Mouse (Mus musculus) hindbrain, embryonic 11.5 days (tissue): Measurements from ENCODE around the gene Ddx10. TPM values are rescaled to one million over a fixed set of nuclear protein-coding genes. Genes with fewer than 3 reads are reported as not detected.

Experiments used
- ATAC-seq: fragments of 200-750 bp; cut with Nextera tagmentation; 2 replicates; pipeline ENCODE4 v1.8.0; 2017; ENCODE audit warnings: mild to moderate bottlenecking, moderate TSS enrichment, moderate library complexity; ENCODE audit not compliant: low FRiP score
- DNase-seq: peaks from one replicate; pipeline ENCODE4 v3.0.0-alpha.2; 2015; ENCODE audit warnings: low spot score
- H3K27ac ChIP-seq: fragments of 300-500 bp; sonication (generic); 2 replicates; pipeline ENCODE4 v1.5.1; 2014; ENCODE audit warnings: mild to moderate bottlenecking, low read depth, low read length
- H3K27me3 ChIP-seq: fragments of 300-500 bp; sonication (generic); 2 replicates; pipeline ENCODE4 v1.6.1; 2014; ENCODE audit warnings: mild to moderate bottlenecking, low read length, moderate library complexity, mixed read lengths; ENCODE audit not compliant: control insufficient read depth, insufficient read depth
- H3K36me3 ChIP-seq: fragments of 300-500 bp; sonication (generic); 2 replicates; pipeline ENCODE4 v1.6.1; 2014; ENCODE audit warnings: mild to moderate bottlenecking, low read length, moderate library complexity, mixed read lengths; ENCODE audit not compliant: control insufficient read depth, insufficient read depth
- H3K4me1 ChIP-seq: fragments of 300-500 bp; sonication (generic); replicated peaks from 2 replicates; pipeline ENCODE4 v1.6.1; 2014; ENCODE audit warnings: low read length, mixed read lengths; ENCODE audit not compliant: control insufficient read depth, insufficient read depth
- H3K4me2 ChIP-seq: fragments of 300-500 bp; sonication (generic); replicated peaks from 2 replicates; pipeline ENCODE4 v1.6.1; 2014; ENCODE audit warnings: mild to moderate bottlenecking, low read depth, low read length
- H3K4me3 ChIP-seq: fragments of 300-500 bp; sonication (generic); 2 replicates; pipeline ENCODE4 v1.5.1; 2014; ENCODE audit warnings: low read depth, low read length
- H3K9ac ChIP-seq: fragments of 300-500 bp; sonication (generic); 2 replicates; pipeline ENCODE4 v1.6.1; 2014; ENCODE audit warnings: low read depth, low read length
- H3K9me3 ChIP-seq: fragments of 300-500 bp; sonication (generic); 2 replicates; pipeline ENCODE4 v1.6.1; 2016; ENCODE audit warnings: low read length; ENCODE audit not compliant: control insufficient read depth
- WGBS: fragments of 180-500 bp; shearing (Covaris S2); extraction: QIAGEN DNeasy Blood & Tissue Kit; methylation state at CpG from one replicate; pipeline ENCODE4 v1.1.7; 2014; 5-methylcytosine and 5-hydroxymethylcytosine counted together
- polyA plus RNA-seq: library from polyadenylated mRNA; unstranded; fragments of >200 nt; fragmentation: Nextera tagmentation; extraction: Ambion mirVana; gene quantifications from 2 replicates; pipeline ENCODE4 v1.2.1, GENCODE M21; 2014

The Ddx10 gene
- polyA plus RNA-seq, 1 experiment from 2014 or later = 33.5 TPM

GRCm38 (mm10) chr9:53132826-53133225 lies 115.0 kb downstream of the Ddx10 start:
- no peak overlapping the region for H3K4me3 ChIP-seq
- no peaks in the 10 kb centered on the region for H3K27me3 ChIP-seq
- no peak overlapping the region for H3K4me2 ChIP-seq
- 83% methylated on average over 1 of the region's 1 CpGs for WGBS
- DNase-seq = no peak
- no peak overlapping the region for H3K27ac ChIP-seq
- ATAC-seq = no peak
- H3K9me3 ChIP-seq = no peaks in the 10 kb centered on the region
- H3K36me3 ChIP-seq = no peaks in the 10 kb centered on the region
- no peaks in the 10 kb centered on the region for H3K4me1 ChIP-seq
- no peak overlapping the region for H3K9ac ChIP-seq

GRCm38 (mm10) chr9:53130460-53130859 lies 117.4 kb downstream of the Ddx10 start:
- WGBS = 94% methylated on average over 2 of the region's 2 CpGs
- H3K9me3 ChIP-seq = no peaks in the 10 kb centered on the region
- no peaks in the 10 kb centered on the region for H3K36me3 ChIP-seq
- no peaks in the 10 kb centered on the region for H3K27me3 ChIP-seq
- no peak overlapping the region for H3K4me2 ChIP-seq
- no peak for DNase-seq
- no peaks in the 10 kb centered on the region for H3K4me1 ChIP-seq
- no peak overlapping the region for H3K4me3 ChIP-seq
- no peak overlapping the region for H3K27ac ChIP-seq
- ATAC-seq = no peak
- H3K9ac ChIP-seq = no peak overlapping the region

GRCm38 (mm10) chr9:53101103-53101502 lies 146.8 kb downstream of the Ddx10 start:
- ATAC-seq = no peak
- no peaks in the 10 kb centered on the region for H3K27me3 ChIP-seq
- H3K4me3 ChIP-seq = no peak overlapping the region
- H3K4me2 ChIP-seq = no peak overlapping the region
- H3K9ac ChIP-seq = no peak overlapping the region
- no peak for DNase-seq
- H3K9me3 ChIP-seq = no peaks in the 10 kb centered on the region
- WGBS = 87% methylated on average over 1 of the region's 1 CpGs
- H3K4me1 ChIP-seq = no peaks in the 10 kb centered on the region
- no peaks in the 10 kb centered on the region for H3K36me3 ChIP-seq
- no peak overlapping the region for H3K27ac ChIP-seq

GRCm38 (mm10) chr9:53095319-53096165 lies 152.3 kb downstream of the Ddx10 start:
- Histone ChIP-seq H3K4me3 (no peak overlapping the region), H3K9ac (no peak overlapping the region), H3K4me2 (no peak overlapping the region), H3K4me1 (no peaks in the 10 kb centered on the region), H3K36me3 (no peaks in the 10 kb centered on the region), H3K9me3 (no peaks in the 10 kb centered on the region), H3K27me3 (no peaks in the 10 kb centered on the region), H3K27ac (no peak overlapping the region)
- ATAC-seq (no peak), DNase-seq (no peak)
- 92% methylated on average over 5 of the region's 5 CpGs for WGBS

GRCm38 (mm10) chr9:53094536-53094935 lies 153.3 kb downstream of the Ddx10 start:
- Histone ChIP-seq H3K4me3 (no peak overlapping the region), H3K9me3 (no peaks in the 10 kb centered on the region), H3K27ac (no peak overlapping the region), H3K4me2 (no peak overlapping the region), H3K4me1 (no peaks in the 10 kb centered on the region), H3K27me3 (no peaks in the 10 kb centered on the region), H3K9ac (no peak overlapping the region), H3K36me3 (no peaks in the 10 kb centered on the region)
- no peak for DNase-seq
- no peak for ATAC-seq
- WGBS = 93% methylated on average over 7 of the region's 7 CpGs

- no peaks in the 10 kb centered on the region for H3K9me3 ChIP-seq
- no peak overlapping the region for H3K4me2 ChIP-seq
- no peaks in the 10 kb centered on the region for H3K4me1 ChIP-seq
- H3K4me3 ChIP-seq = no peak overlapping the region
- DNase-seq (no peak), ATAC-seq (no peak)
- H3K36me3 ChIP-seq = no peaks in the 10 kb centered on the region
- H3K27me3 ChIP-seq = no peaks in the 10 kb centered on the region
- WGBS = 82% methylated on average over 3 of the region's 3 CpGs
- H3K9ac ChIP-seq = no peak overlapping the region
- H3K27ac ChIP-seq = no peak overlapping the region
These were observed 170.2 kb downstream of the Ddx10 start for GRCm38 (mm10) chr9:53077626-53078025.

- 81% methylated on average over 3 of the region's 3 CpGs for WGBS
- Histone ChIP-seq H3K36me3 (no peaks in the 10 kb centered on the region), H3K4me1 (no peaks in the 10 kb centered on the region), H3K4me2 (no peak overlapping the region), H3K9ac (no peak overlapping the region), H3K4me3 (no peak overlapping the region), H3K9me3 (no peaks in the 10 kb centered on the region), H3K27ac (no peak overlapping the region), H3K27me3 (no peaks in the 10 kb centered on the region)
- ATAC-seq (no peak), DNase-seq (no peak)
These were observed 171.9 kb downstream of the Ddx10 start for GRCm38 (mm10) chr9:53075931-53076330.

GRCm38 (mm10) chr9:53074443-53074842 lies 173.4 kb downstream of the Ddx10 start:
- no peaks in the 10 kb centered on the region for H3K4me1 ChIP-seq
- DNase-seq (no peak), ATAC-seq (no peak)
- no peaks in the 10 kb centered on the region for H3K27me3 ChIP-seq
- H3K9me3 ChIP-seq = no peaks in the 10 kb centered on the region
- 88% methylated on average over 3 of the region's 3 CpGs for WGBS
- no peak overlapping the region for H3K4me3 ChIP-seq
- no peak overlapping the region for H3K9ac ChIP-seq
- H3K27ac ChIP-seq = no peak overlapping the region
- H3K4me2 ChIP-seq = no peak overlapping the region
- no peaks in the 10 kb centered on the region for H3K36me3 ChIP-seq

- WGBS = 86% methylated on average over 10 of the region's 10 CpGs
- no peak overlapping the region for H3K4me3 ChIP-seq
- ATAC-seq (no peak), DNase-seq (no peak)
- H3K9me3 ChIP-seq = no peaks in the 10 kb centered on the region
- no peak overlapping the region for H3K4me2 ChIP-seq
- no peaks in the 10 kb centered on the region for H3K27me3 ChIP-seq
- no peaks in the 10 kb centered on the region for H3K36me3 ChIP-seq
- no peak overlapping the region for H3K9ac ChIP-seq
- no peaks in the 10 kb centered on the region for H3K4me1 ChIP-seq
- H3K27ac ChIP-seq = no peak overlapping the region
These were observed 174.2 kb downstream of the Ddx10 start for GRCm38 (mm10) chr9:53073576-53074112.
